Mouse (Mus musculus) hindbrain, embryonic 12.5 days (tissue): ENCODE results near the gene Cfb. TPM values are rescaled to one million over a fixed set of nuclear protein-coding genes. Genes with fewer than 3 reads are reported as not detected.

ENCODE experiments used
- ATAC-seq: fragments of 200-750 bp; cut with Nextera tagmentation; 2 replicates; pipeline ENCODE4 v1.8.0; 2017; ENCODE audit warnings: moderate TSS enrichment; ENCODE audit not compliant: low FRiP score
- H3K27ac ChIP-seq: fragments of 300-500 bp; sonication (generic); 2 replicates; pipeline ENCODE4 v1.5.1; 2016; ENCODE audit warnings: mild to moderate bottlenecking
- H3K27me3 ChIP-seq: fragments of 300-500 bp; sonication (generic); 2 replicates; pipeline ENCODE4 v1.6.1; 2016; ENCODE audit warnings: mild to moderate bottlenecking
- H3K36me3 ChIP-seq: fragments of 300-500 bp; sonication (generic); 2 replicates; pipeline ENCODE4 v1.6.1; 2016; ENCODE audit warnings: mild to moderate bottlenecking
- H3K4me1 ChIP-seq: fragments of 300-500 bp; sonication (generic); 2 replicates; pipeline ENCODE4 v1.6.1; 2016
- H3K4me2 ChIP-seq: fragments of 300-500 bp; sonication (generic); replicated peaks from 2 replicates; pipeline ENCODE4 v1.6.1; 2016; ENCODE audit warnings: mild to moderate bottlenecking
- H3K4me3 ChIP-seq: fragments of 300-500 bp; sonication (generic); 2 replicates; pipeline ENCODE4 v1.5.1; 2016; ENCODE audit warnings: mild to moderate bottlenecking
- H3K9ac ChIP-seq: fragments of 300-500 bp; sonication (generic); 2 replicates; pipeline ENCODE4 v1.6.1; 2016; ENCODE audit warnings: mild to moderate bottlenecking, moderate library complexity
- H3K9me3 ChIP-seq: fragments of 300-500 bp; sonication (generic); replicated peaks from 2 replicates; pipeline ENCODE4 v1.6.1; 2016; ENCODE audit warnings: mild to moderate bottlenecking
- WGBS: fragments of 180-500 bp; shearing (Covaris S2); methylation state at CpG from one replicate; pipeline ENCODE4 v1.1.7; 2016; 5-methylcytosine and 5-hydroxymethylcytosine counted together
- polyA plus RNA-seq: library from polyadenylated mRNA; unstranded; fragments of >200 nt; fragmentation: Nextera tagmentation; extraction: Ambion mirVana; gene quantifications from 2 replicates; pipeline ENCODE4 v1.2.1, GENCODE M21; 2016

The Cfb gene
- polyA plus RNA-seq, 1 experiment from 2014 or later = 2.2 TPM

- Histone ChIP-seq H3K27ac (peak overlapping the region; percentile 92), H3K9me3 (no peaks in the 10 kb centered on the region), H3K27me3 (no peaks in the 10 kb centered on the region), H3K4me3 (peak overlapping the region; percentile 76), H3K4me1 (peaks cover 48% of the 10 kb centered on the region), H3K9ac (peak overlapping the region; percentile 97), H3K36me3 (peaks cover 5% of the 10 kb centered on the region), H3K4me2 (peak overlapping the region; percentile 98)
- 94% methylated on average over 15 of the region's 15 CpGs for WGBS
- no peak for ATAC-seq
Observed at GRCm38 (mm10) chr17:34895724-34896123, 33.4 kb upstream of the Cfb start.

DNA sequence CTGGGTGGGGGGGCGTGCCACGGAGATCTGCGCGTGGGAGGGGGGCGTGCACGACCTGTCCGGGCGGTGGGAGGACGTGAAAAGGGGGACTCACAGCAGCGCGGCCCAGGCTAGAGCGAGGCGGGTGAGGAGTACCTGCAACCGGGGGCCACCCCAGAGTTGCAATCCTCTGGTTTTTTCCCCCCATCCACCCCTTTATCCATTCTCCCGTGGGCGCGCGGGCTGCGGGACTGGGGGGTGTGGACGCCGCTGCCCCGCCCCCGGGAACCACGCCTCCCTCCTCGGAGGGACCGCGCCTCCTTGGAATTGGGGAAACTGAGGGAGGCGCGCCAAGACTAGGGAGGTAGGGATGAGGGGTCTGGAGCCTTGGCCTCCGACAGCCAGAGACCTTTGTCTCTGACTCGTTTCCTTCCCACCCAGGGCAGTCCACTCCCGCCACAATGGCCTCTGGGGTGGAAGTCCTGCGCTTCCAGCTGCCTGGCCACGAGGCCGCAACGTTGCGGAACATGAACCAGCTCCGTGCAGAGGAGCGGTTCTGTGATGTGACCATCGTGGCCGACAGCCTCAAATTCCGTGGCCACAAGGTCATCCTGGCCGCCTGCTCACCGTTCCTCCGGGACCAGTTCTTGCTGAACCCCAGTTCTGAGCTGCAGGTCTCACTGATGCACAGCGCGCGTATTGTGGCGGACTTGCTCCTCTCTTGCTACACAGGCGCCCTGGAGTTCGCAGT lies 32.6 kb upstream of the Cfb start:
- H3K27me3 ChIP-seq = no peaks in the 10 kb centered on the region
- peak overlapping the region; percentile 92 for H3K27ac ChIP-seq
- ATAC-seq = peak; percentile 29
- H3K36me3 ChIP-seq = peaks cover 5% of the 10 kb centered on the region
- H3K9ac ChIP-seq = peak overlapping the region; percentile 97
- H3K4me3 ChIP-seq = peak overlapping the region; percentile 76
- WGBS = 9% methylated on average over 46 of the region's 51 CpGs
- H3K4me1 ChIP-seq = peaks cover 41% of the 10 kb centered on the region
- H3K9me3 ChIP-seq = no peaks in the 10 kb centered on the region
- peak overlapping the region; percentile 98 for H3K4me2 ChIP-seq

- 0% methylated on average over 24 of the region's 51 CpGs for WGBS
- Histone ChIP-seq H3K27ac (peak overlapping the region; percentile 92), H3K4me2 (peak overlapping the region; percentile 98), H3K9ac (peak overlapping the region; percentile 97), H3K9me3 (no peaks in the 10 kb centered on the region), H3K4me1 (peaks cover 35% of the 10 kb centered on the region), H3K4me3 (peak overlapping the region; percentile 76), H3K36me3 (peaks cover 5% of the 10 kb centered on the region), H3K27me3 (no peaks in the 10 kb centered on the region)
- peak; percentile 86 for ATAC-seq
Observed at GRCm38 (mm10) chr17:34894074-34894597, 31.8 kb upstream of the Cfb start.

DNA sequence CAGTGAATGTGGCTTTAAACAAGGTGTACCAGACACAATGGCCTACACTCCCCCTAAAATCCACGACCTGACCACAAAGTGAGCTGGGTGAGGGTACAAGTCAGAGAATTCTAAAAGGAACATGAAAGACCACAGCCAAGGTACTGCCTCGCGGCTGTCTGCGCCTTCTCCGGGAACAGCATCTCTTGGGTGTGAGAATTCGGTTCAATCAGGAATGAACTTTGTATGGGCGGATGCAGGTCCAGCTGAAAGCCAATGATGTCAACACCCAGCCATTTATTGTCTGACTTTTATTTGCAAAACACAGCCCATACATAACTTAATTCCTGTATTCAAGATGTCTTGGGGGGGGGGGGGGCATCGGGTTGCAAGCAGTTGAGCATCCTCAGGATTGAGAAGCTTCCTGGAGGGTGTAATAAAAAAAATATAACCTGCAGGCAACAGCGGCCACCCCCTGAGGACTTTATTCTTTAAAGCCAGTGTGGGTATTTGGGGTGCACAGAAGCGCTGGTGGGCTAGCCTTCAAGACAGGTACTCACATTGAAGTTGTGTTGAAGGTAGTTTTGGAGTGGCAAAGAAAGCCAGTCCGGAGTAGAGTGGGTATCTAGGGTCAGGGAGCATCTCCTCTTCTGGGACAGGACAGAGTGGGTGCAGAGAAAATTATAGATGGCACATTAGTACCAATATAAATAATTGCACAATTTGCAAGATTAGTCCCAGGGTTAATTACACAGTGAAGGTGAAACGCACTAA lies 30.9 kb upstream of the Cfb start:
- H3K4me3 ChIP-seq = peak overlapping the region; percentile 76; the same call in 1 of the 2 replicates
- ATAC-seq = no peak
- peak overlapping the region; percentile 97 for H3K9ac ChIP-seq
- H3K27ac ChIP-seq = peak overlapping the region; percentile 92
- WGBS = 76% methylated on average over 12 of the region's 12 CpGs
- no peaks in the 10 kb centered on the region for H3K9me3 ChIP-seq
- peaks cover 5% of the 10 kb centered on the region for H3K36me3 ChIP-seq
- no peaks in the 10 kb centered on the region for H3K27me3 ChIP-seq
- H3K4me2 ChIP-seq = peak overlapping the region; percentile 98
- H3K4me1 ChIP-seq = peaks cover 35% of the 10 kb centered on the region

- WGBS = 96% methylated on average over 2 of the region's 2 CpGs
- Histone ChIP-seq H3K9me3 (no peaks in the 10 kb centered on the region), H3K4me2 (no peak overlapping the region), H3K27me3 (no peaks in the 10 kb centered on the region), H3K4me3 (no peak overlapping the region), H3K27ac (no peak overlapping the region), H3K9ac (no peak overlapping the region), H3K36me3 (peaks cover 4% of the 10 kb centered on the region), H3K4me1 (peaks cover 19% of the 10 kb centered on the region)
- no peak for ATAC-seq
Observed at GRCm38 (mm10) chr17:34891377-34891776, 29.1 kb upstream of the Cfb start.

- WGBS = 88% methylated on average over 12 of the region's 12 CpGs
- no peak overlapping the region for H3K9ac ChIP-seq
- H3K9me3 ChIP-seq = no peaks in the 10 kb centered on the region
- ATAC-seq = no peak
- no peak overlapping the region for H3K27ac ChIP-seq
- H3K4me1 ChIP-seq = peaks cover 7% of the 10 kb centered on the region
- no peak overlapping the region for H3K4me3 ChIP-seq
- no peaks in the 10 kb centered on the region for H3K36me3 ChIP-seq
- H3K27me3 ChIP-seq = no peaks in the 10 kb centered on the region
- H3K4me2 ChIP-seq = no peak overlapping the region
Observed at GRCm38 (mm10) chr17:34890074-34890743, 27.9 kb upstream of the Cfb start.

- no peak overlapping the region for H3K4me2 ChIP-seq
- H3K4me1 ChIP-seq = no peaks in the 10 kb centered on the region
- no peak overlapping the region for H3K27ac ChIP-seq
- no peak overlapping the region for H3K4me3 ChIP-seq
- peaks cover 10% of the 10 kb centered on the region; the same call in 1 of the 2 replicates for H3K27me3 ChIP-seq
- H3K9me3 ChIP-seq = no peaks in the 10 kb centered on the region
- WGBS = 88% methylated on average over 5 of the region's 5 CpGs
- no peak for ATAC-seq
- no peaks in the 10 kb centered on the region for H3K36me3 ChIP-seq
- H3K9ac ChIP-seq = no peak overlapping the region
Observed at GRCm38 (mm10) chr17:34887942-34888341, 25.6 kb upstream of the Cfb start.

DNA sequence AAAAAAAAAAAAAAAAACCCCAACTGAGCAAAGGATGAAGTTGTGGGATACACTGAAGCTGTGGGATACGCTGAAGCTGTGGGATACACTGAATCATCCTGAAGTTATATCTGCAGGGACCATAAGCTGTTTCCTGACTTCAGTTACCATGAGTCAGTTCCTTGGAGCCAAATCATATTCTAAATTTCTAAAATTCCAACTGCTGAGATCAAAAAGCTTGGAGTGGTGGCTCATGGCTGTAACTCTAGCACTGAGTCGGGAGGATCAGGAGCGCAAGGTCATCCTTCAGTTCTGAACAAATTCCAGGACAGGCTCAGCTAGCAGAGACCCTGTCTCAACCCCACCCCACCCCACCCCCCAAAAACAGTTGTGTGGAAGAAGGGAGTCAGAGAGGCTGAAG lies 23.3 kb upstream of the Cfb start:
- Histone ChIP-seq H3K4me2 (no peak overlapping the region), H3K4me1 (no peaks in the 10 kb centered on the region; the same call in 1 of the 2 replicates), H3K9ac (no peak overlapping the region), H3K9me3 (no peaks in the 10 kb centered on the region), H3K36me3 (no peaks in the 10 kb centered on the region), H3K4me3 (no peak overlapping the region), H3K27me3 (peaks cover 23% of the 10 kb centered on the region), H3K27ac (no peak overlapping the region)
- ATAC-seq = no peak
- 82% methylated on average over 3 of the region's 3 CpGs for WGBS

DNA sequence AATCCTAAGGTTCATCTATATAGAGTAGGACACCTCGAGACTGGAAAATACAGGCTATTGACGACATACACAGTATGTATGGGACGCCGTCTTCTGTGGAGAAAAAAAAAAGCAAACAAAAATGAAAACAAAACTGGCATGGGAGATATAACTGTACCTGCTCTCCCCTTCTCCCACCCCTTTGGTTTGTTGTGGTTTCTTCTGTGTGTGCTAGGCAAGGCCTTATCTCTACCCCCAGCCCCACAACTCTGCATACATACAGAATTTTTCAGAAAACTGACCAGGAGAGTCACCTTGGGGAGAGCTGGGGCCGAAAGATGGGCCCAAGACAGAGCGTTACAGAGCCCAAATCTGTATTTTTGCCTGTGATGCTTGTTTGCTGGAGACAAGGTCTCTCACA lies 22.4 kb upstream of the Cfb start:
- Histone ChIP-seq H3K9ac (no peak overlapping the region), H3K27ac (no peak overlapping the region), H3K4me2 (no peak overlapping the region), H3K27me3 (peaks cover 23% of the 10 kb centered on the region), H3K4me3 (no peak overlapping the region), H3K9me3 (no peaks in the 10 kb centered on the region), H3K36me3 (no peaks in the 10 kb centered on the region), H3K4me1 (no peaks in the 10 kb centered on the region; the same call in 1 of the 2 replicates)
- no peak for ATAC-seq
- 86% methylated on average over 6 of the region's 6 CpGs for WGBS

DNA sequence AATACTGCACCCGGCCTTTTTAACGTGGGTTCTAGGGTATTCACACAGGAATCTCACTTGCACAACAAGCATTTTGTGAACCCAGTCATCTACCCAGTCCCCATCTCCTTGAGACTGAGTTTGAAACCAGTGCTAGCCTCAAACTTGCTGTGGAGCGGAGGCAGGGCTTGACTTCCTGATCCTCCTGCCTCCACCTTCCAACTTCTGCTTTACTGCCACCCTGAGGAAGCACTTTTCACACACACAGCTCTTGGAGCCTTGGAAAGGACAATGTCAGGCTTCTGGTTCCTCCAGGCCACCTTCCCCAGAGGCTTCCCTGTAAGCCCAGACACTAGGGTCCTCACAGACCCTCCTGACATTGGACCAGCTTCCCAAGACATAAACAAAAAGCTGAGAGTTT lies 21.0 kb upstream of the Cfb start:
- H3K4me3 ChIP-seq = no peak overlapping the region
- ATAC-seq = no peak
- H3K9me3 ChIP-seq = no peaks in the 10 kb centered on the region
- 67% methylated on average over 3 of the region's 3 CpGs for WGBS
- H3K4me2 ChIP-seq = no peak overlapping the region
- no peak overlapping the region for H3K9ac ChIP-seq
- H3K27me3 ChIP-seq = peaks cover 23% of the 10 kb centered on the region
- H3K4me1 ChIP-seq = no peaks in the 10 kb centered on the region; the same call in 1 of the 2 replicates
- H3K36me3 ChIP-seq = no peaks in the 10 kb centered on the region
- no peak overlapping the region for H3K27ac ChIP-seq

DNA sequence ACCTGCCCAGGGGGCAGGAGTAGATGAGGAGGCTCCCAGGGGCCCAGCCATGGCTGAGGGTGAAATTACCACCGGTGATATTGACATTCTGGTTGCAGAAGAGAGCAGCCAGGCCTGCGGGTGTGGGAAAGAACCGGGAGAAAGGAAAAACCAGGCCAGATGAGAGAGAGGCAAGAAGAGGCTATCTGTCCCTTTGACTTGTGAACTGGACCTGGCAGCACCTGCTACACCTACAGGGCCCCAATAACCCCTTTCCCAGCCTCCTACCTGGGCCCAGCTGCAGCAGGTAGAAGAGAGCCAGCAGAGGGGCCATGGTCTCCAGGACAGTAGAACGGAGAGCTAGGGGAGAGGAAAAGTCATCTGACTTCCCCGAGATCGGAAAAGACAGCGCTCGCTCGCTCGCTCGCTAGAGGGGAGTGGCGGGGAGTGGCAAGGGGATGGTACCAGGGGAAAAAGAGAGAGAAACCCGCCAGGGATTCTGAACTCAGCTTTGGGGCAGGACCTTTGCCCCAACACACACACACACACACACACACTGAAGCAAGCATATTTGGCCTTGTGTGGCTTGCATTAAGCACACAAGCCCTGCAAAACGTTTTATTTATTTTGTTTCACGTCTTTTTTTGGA lies 19.5 kb upstream of the Cfb start, which contains the start of gene Gm20547:
Gene Gm20547 (minus strand): TSS at position 360 of the 628 bp plus-strand sequence.
- H3K4me2 ChIP-seq = peak within 1 kb of the TSS; percentile 4; the same call in 1 of the 2 replicates
- no peak within 1 kb of the TSS for H3K27ac ChIP-seq
- 9% methylated on average over 15 of the region's 15 CpGs for WGBS
- H3K27me3 ChIP-seq = peaks cover 23% of the 10 kb centered on the region
- H3K4me1 ChIP-seq = no peaks in the 10 kb centered on the region; the same call in 1 of the 2 replicates
- H3K9me3 ChIP-seq = no peaks in the 10 kb centered on the region
- no peaks in the 10 kb centered on the region for H3K36me3 ChIP-seq
- peak within 1 kb of the TSS; percentile 33; the same call in 1 of the 2 replicates for H3K9ac ChIP-seq
- no peak within 1 kb of the TSS for H3K4me3 ChIP-seq
- no peak for ATAC-seq
